ENCODE assay signal across 11 mouse cellular contexts in genomic region chr4:134019641-134020351, GRCm38 (mm10). TPM values are rescaled to one million over a fixed set of nuclear protein-coding genes. Genes with fewer than 3 reads are reported as not detected.
DNase-seq lines count a peak whose midpoint lies in the region; ATAC-seq and TF ChIP-seq lines count a peak whose summit lies in the region.
"Had no signal": no experiment of that assay in that cellular context is flagged by ENCODE, and none has a peak within 500 bp of the region (broad histone marks: within the 10 kb centered on the region; RNA-seq: fewer than 3 reads in every experiment).

No protein-coding gene starts in this region.

- H3K27me3 ChIP-seq in hindbrain, postnatal 0 days (ENCODE audit: insufficient read depth, low read length), result peaks cover 24% of the 10 kb centered on the region; the same call in 1 of the 2 replicates
- H3K27me3 ChIP-seq in neural tube, embryonic 11.5 days (ENCODE audit: control insufficient read depth, insufficient read depth, low read length), result no peaks in the 10 kb centered on the region

- peak; percentile 7 for DNase-seq in adrenal gland, postnatal 25 days
- no peak for DNase-seq in adrenal gland, postnatal 4 days (ENCODE audit: low spot score in 2 of 2)
- peak; percentile 95 for DNase-seq in embryo, embryonic 10.5 days (ENCODE audit: low spot score)
- peak; percentile 78 for DNase-seq in hindbrain, postnatal 0 days (ENCODE audit: low spot score)
- peak; percentile 74 for DNase-seq in neural tube, embryonic 11.5 days (ENCODE audit: low spot score)
- DNase-seq in layer of hippocampus, adult 9-10 months (ENCODE audit: low spot score), result no peak
- DNase-seq in ovary, postnatal 36 days (ENCODE audit: low spot score), result no peak
- DNase-seq in urinary bladder, adult 18-20 months (ENCODE audit: low spot score in 2 of 2), result no peak

- no peaks in the 10 kb centered on the region for H3K36me3 ChIP-seq in hindbrain, postnatal 0 days (ENCODE audit: insufficient read depth, low read length)
- H3K36me3 ChIP-seq in neural tube, embryonic 11.5 days (ENCODE audit: control insufficient read depth, insufficient read depth, low read length), result no peaks in the 10 kb centered on the region

- peak overlapping the region; percentile 49; the same call in 1 of the 2 replicates for H3K27ac ChIP-seq in hindbrain, postnatal 0 days
- H3K27ac ChIP-seq in neural tube, embryonic 11.5 days (ENCODE audit: low read depth, low read length), result peak overlapping the region; percentile 85

- TF ChIP-seq CTCF in hindbrain, postnatal 0 days (IDR thresholded peaks at IDR 0.05; ENCODE audit: low read depth), result no peak

- peak; percentile 75 for ATAC-seq in hindbrain, postnatal 0 days
- peak; percentile 48; the same call in 1 of the 2 replicates for ATAC-seq in neural tube, embryonic 11.5 days (ENCODE audit: insufficient read depth, low FRiP score, low TSS enrichment)

- peak overlapping the region; percentile 55 for H3K4me2 ChIP-seq in hindbrain, postnatal 0 days (ENCODE audit: low read depth, low read length)
- peak overlapping the region; percentile 70 for H3K4me2 ChIP-seq in neural tube, embryonic 11.5 days (ENCODE audit: low read depth)

- H3K9ac ChIP-seq in hindbrain, postnatal 0 days (replicated peaks; ENCODE audit: low read length), result peak overlapping the region; percentile 21
- peak overlapping the region; percentile 31; the same call in 1 of the 2 replicates for H3K9ac ChIP-seq in neural tube, embryonic 11.5 days (ENCODE audit: low read length)

- peak overlapping the region; percentile 33 for H3K4me3 ChIP-seq in hindbrain, postnatal 0 days (ENCODE audit: low read length)
- H3K4me3 ChIP-seq in neural tube, embryonic 11.5 days (ENCODE audit: low read depth, low read length), result peak overlapping the region; percentile 11
- H3K4me3 ChIP-seq: myocyte had no signal

- H3K9me3 ChIP-seq in hindbrain, postnatal 0 days (ENCODE audit: low read length), result no peaks in the 10 kb centered on the region
- H3K9me3 ChIP-seq in neural tube, embryonic 11.5 days (ENCODE audit: control insufficient read depth, low read length), result no peaks in the 10 kb centered on the region

- WGBS in hindbrain, postnatal 0 days, result 4% methylated on average over 16 of the region's 16 CpGs
- 2% methylated on average over 16 of the region's 16 CpGs for WGBS in neural tube, embryonic 11.5 days

- no peaks in the 10 kb centered on the region for H3K4me1 ChIP-seq in hindbrain, postnatal 0 days (ENCODE audit: insufficient read depth, low read length)
- H3K4me1 ChIP-seq in neural tube, embryonic 11.5 days (ENCODE audit: control insufficient read depth, insufficient read depth, low read length), result peaks cover 36% of the 10 kb centered on the region

RNA-seq across cellular contexts. Expression of gene Lin28a, which starts 1.2 kb away (rescaled TPM):
- not detected in 2 replicates for total RNA-seq in adrenal gland, postnatal 25 days (2021)
- total RNA-seq in adrenal gland, postnatal 4 days (2021), result under 1 TPM; 0.50 to 0.73 TPM
- not detected in 2 replicates for total RNA-seq in hindbrain, postnatal 0 days (2014; rRNA removed)
- polyA plus RNA-seq in hindbrain, postnatal 0 days (2015; fragmentation: Nextera tagmentation; extraction: Ambion mirVana), result 0.05 TPM in 1 of 2 replicates, not detected in the other
- 3.2 and 3.4 TPM in 2 replicates for polyA plus RNA-seq in neural tube, embryonic 11.5 days (2014; fragmentation: Nextera tagmentation; extraction: Ambion mirVana)
- total RNA-seq: left cerebral cortex, adult 8-10 months had no signal
- polyA plus RNA-seq: heart, embryonic 16.5 days had no signal

RNA-seq across cellular contexts. Expression of gene Dhdds, which starts 19.1 kb away (rescaled TPM):
- 45.2 and 55.0 TPM in 2 replicates for total RNA-seq in adrenal gland, postnatal 25 days (2021)
- total RNA-seq in adrenal gland, postnatal 4 days (2021), result 10 to 100 TPM; 42.9 to 46.3 TPM
- total RNA-seq in hindbrain, postnatal 0 days (2014; rRNA removed), result 43.1 and 49.5 TPM in 2 replicates
- 41.5 and 41.8 TPM in 2 replicates for polyA plus RNA-seq in hindbrain, postnatal 0 days (2015; fragmentation: Nextera tagmentation; extraction: Ambion mirVana)
- polyA plus RNA-seq in neural tube, embryonic 11.5 days (2014; fragmentation: Nextera tagmentation; extraction: Ambion mirVana), result 40.6 and 42.1 TPM in 2 replicates

RNA-seq across cellular contexts. Expression of gene Zfp683, which starts 33.8 kb away (rescaled TPM):
- not detected in 2 replicates for total RNA-seq in adrenal gland, postnatal 25 days (2021)
- total RNA-seq in adrenal gland, postnatal 4 days (2021), result not detected
- not detected in 2 replicates for total RNA-seq in hindbrain, postnatal 0 days (2014; rRNA removed)
- not detected in 2 replicates for polyA plus RNA-seq in hindbrain, postnatal 0 days (2015; fragmentation: Nextera tagmentation; extraction: Ambion mirVana)
- not detected in 2 replicates for polyA plus RNA-seq in neural tube, embryonic 11.5 days (2014; fragmentation: Nextera tagmentation; extraction: Ambion mirVana)
- total RNA-seq: left cerebral cortex, adult 8-10 months had no signal
- polyA plus RNA-seq: myocyte had no signal

RNA-seq across cellular contexts. Expression of gene Crybg2, which starts 40.8 kb away (rescaled TPM):
- total RNA-seq in adrenal gland, postnatal 25 days (2021), result 0.15 TPM in 1 of 2 replicates, not detected in the other
- total RNA-seq in adrenal gland, postnatal 4 days (2021), result under 1 TPM; 0.25 to 0.28 TPM
- total RNA-seq in hindbrain, postnatal 0 days (2014; rRNA removed), result 1.7 and 2.8 TPM in 2 replicates
- 5.9 and 6.7 TPM in 2 replicates for polyA plus RNA-seq in hindbrain, postnatal 0 days (2015; fragmentation: Nextera tagmentation; extraction: Ambion mirVana)
- polyA plus RNA-seq in neural tube, embryonic 11.5 days (2014; fragmentation: Nextera tagmentation; extraction: Ambion mirVana), result 0.53 and 0.99 TPM in 2 replicates

RNA-seq across cellular contexts. Expression of gene Hmgn2, which starts 51.3 kb away (rescaled TPM):
- 391 and 425 TPM in 2 replicates for total RNA-seq in adrenal gland, postnatal 25 days (2021)
- 100 to 1,000 TPM; 497 to 511 TPM for total RNA-seq in adrenal gland, postnatal 4 days (2021)
- 195 and 225 TPM in 2 replicates for total RNA-seq in hindbrain, postnatal 0 days (2014; rRNA removed)
- polyA plus RNA-seq in hindbrain, postnatal 0 days (2015; fragmentation: Nextera tagmentation; extraction: Ambion mirVana), result 1,094 and 1,203 TPM in 2 replicates
- 2,917 and 3,166 TPM in 2 replicates for polyA plus RNA-seq in neural tube, embryonic 11.5 days (2014; fragmentation: Nextera tagmentation; extraction: Ambion mirVana)

Comparison
In these comparisons a context has a peak if more than half of its experiments do, and no peak if none do; other contexts are left out.
1. DNase-seq: peak in adrenal gland, postnatal 25 days (single experiment), embryo, embryonic 10.5 days (single experiment), hindbrain, postnatal 0 days (single experiment) and neural tube, embryonic 11.5 days (single experiment); none in adrenal gland, postnatal 4 days (0 of 2), layer of hippocampus, adult 9-10 months (single experiment), ovary, postnatal 36 days (single experiment) and urinary bladder, adult 18-20 months (0 of 2).